Mouse (Mus musculus) urinary bladder, adult 18-20 months (tissue): ENCODE results near the gene Ust.

Experiments
- DNase-seq, 2 experiments: peaks; one replicate each; pipeline ENCODE4 v3.0.0; 2022; ENCODE audit warnings: low spot score in 2 of 2, mixed read lengths in 2 of 2

Ust gene

GRCm38 (mm10) chr10:8224641-8225040 lies 294.0 kb downstream of the Ust start:
- no peak for DNase-seq

GRCm38 (mm10) chr10:8224046-8224445 lies 294.6 kb downstream of the Ust start:
- no peak for DNase-seq

GRCm38 (mm10) chr10:8216946-8217345 lies 301.7 kb downstream of the Ust start:
- no peak for DNase-seq

- DNase-seq, result no peak
Measured at GRCm38 (mm10) chr10:8215181-8215580, 303.4 kb downstream of the Ust start.

GRCm38 (mm10) chr10:8213906-8214421 lies 304.7 kb downstream of the Ust start:
- no peak for DNase-seq

- DNase-seq, result no peak
Measured at GRCm38 (mm10) chr10:8213266-8213905, 305.2 kb downstream of the Ust start.

- DNase-seq, result no peak
Measured at GRCm38 (mm10) chr10:8212611-8213226, 305.9 kb downstream of the Ust start.

GRCm38 (mm10) chr10:8211694-8212093 lies 306.9 kb downstream of the Ust start:
- DNase-seq, result no peak

GRCm38 (mm10) chr10:8210366-8210765 lies 308.3 kb downstream of the Ust start:
- DNase-seq, result no peak

- no peak for DNase-seq
Measured at GRCm38 (mm10) chr10:8207358-8207757, 311.3 kb downstream of the Ust start.

GRCm38 (mm10) chr10:8203681-8204080 lies 314.9 kb downstream of the Ust start:
- no peak for DNase-seq

GRCm38 (mm10) chr10:8199816-8200215 lies 318.8 kb downstream of the Ust start:
- no peak for DNase-seq

GRCm38 (mm10) chr10:8199026-8199756 lies 319.4 kb downstream of the Ust start:
- DNase-seq, result no peak

- no peak for DNase-seq
Measured at GRCm38 (mm10) chr10:8197661-8198060, 321.0 kb downstream of the Ust start.

- DNase-seq, result peak in 1 of 2 experiments; percentile 38
Measured at GRCm38 (mm10) chr10:8196300-8196699, 322.3 kb downstream of the Ust start.

- DNase-seq, result peak in 1 of 2 experiments; percentile 29
Measured at GRCm38 (mm10) chr10:8195730-8196129, 322.9 kb downstream of the Ust start.

- DNase-seq, result no peak
Measured at GRCm38 (mm10) chr10:8189331-8189981, 329.2 kb downstream of the Ust start.

- DNase-seq, result no peak
Measured at GRCm38 (mm10) chr10:8185586-8185985, 333.0 kb downstream of the Ust start.

GRCm38 (mm10) chr10:8184711-8185110 lies 333.9 kb downstream of the Ust start:
- no peak for DNase-seq

- DNase-seq, result no peak
Measured at GRCm38 (mm10) chr10:8183171-8183570, 335.5 kb downstream of the Ust start.

GRCm38 (mm10) chr10:8181596-8182185 lies 336.9 kb downstream of the Ust start:
- DNase-seq, result no peak

GRCm38 (mm10) chr10:8177618-8178017 lies 341.0 kb downstream of the Ust start:
- no peak for DNase-seq
